Mouse (Mus musculus) T-cell, adult 66 days (primary cell): ENCODE results near the gene Memo1. TPM values are rescaled to one million over a fixed set of nuclear protein-coding genes. Genes with fewer than 3 reads are reported as not detected.

Experiments
- total RNA-seq, 2 experiments: library from RNA; stranded (reverse); gene quantifications; 3 replicates in 1 of 2; 4 replicates in 1 of 2; pipeline ENCODE4 v1.2.4; 2023

Memo1 gene
- total RNA-seq: 10 to 100 TPM; 49.3 to 53.3 TPM

GRCm38 (mm10) chr17:74295026-74295970 is at the start of gene Memo1:
Gene Memo1 (minus strand): TSS chr17:74295521.

GRCm38 (mm10) chr17:74338937-74339804 is 43.9 kb upstream of the Memo1 start, which contains the start of gene Spast:
Gene Spast (plus strand): TSS chr17:74338987.

GRCm38 (mm10) chr17:74323844-74324243 is 28.5 kb upstream of the Memo1 start, which contains the start of gene Dpy30:
Gene Dpy30 (minus strand): TSS chr17:74323944.

Other genes with a start within 250 kb of the Memo1 start
- not detected for gene Srd5a2, start 247.6 kb downstream of the Memo1 start, total RNA-seq
- gene Dpy30, start 28.4 kb upstream of the Memo1 start, total RNA-seq: 10 to 100 TPM; 54.2 to 64.1 TPM
- 10 to 100 TPM; 27.5 to 33.5 TPM for gene Spast, start 43.5 kb upstream of the Memo1 start, total RNA-seq
- gene Slc30a6, start 100.1 kb upstream of the Memo1 start, total RNA-seq: 10 to 100 TPM; 17.8 to 21.2 TPM
- 1 to 10 TPM in 1 of 2 experiments, under 1 TPM in 1; 0.73 to 1.2 TPM for gene Nlrc4, start 163.6 kb upstream of the Memo1 start, total RNA-seq
- 10 to 100 TPM; 59.9 to 71.3 TPM for gene Yipf4, start 194.0 kb upstream of the Memo1 start, total RNA-seq
- gene Birc6, start 232.8 kb upstream of the Memo1 start, total RNA-seq: 100 to 1,000 TPM; 289 to 308 TPM